Comparison of ENCODE assay signal across 10 mouse cellular contexts in the genomic region with DNA sequence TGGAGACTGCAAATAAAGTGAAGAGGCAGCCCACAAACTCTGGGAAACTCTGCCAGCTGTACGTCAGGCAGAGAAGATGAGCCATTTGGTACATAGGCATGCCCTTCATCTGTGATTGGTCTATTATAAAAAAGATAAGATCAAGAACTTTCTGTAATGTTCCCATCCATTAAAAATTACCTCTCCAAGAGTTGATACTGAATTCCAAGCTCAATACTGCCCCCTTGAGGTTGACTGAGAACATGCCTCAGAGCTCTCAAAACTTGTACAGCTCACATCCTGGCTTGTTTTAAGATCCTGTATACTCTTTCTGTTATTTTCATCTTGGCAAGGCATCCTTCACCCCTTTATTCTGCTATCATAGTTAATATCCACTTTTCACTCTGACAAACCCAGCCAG. TPM values are rescaled to one million over a fixed set of nuclear protein-coding genes. Genes with fewer than 3 reads are reported as not detected.
DNase-seq lines count a peak whose midpoint lies in the region; ATAC-seq and TF ChIP-seq lines count a peak whose summit lies in the region.
"Had no signal": no experiment of that assay in that cellular context is flagged by ENCODE, and none has a peak within 500 bp of the region (broad histone marks: within the 10 kb centered on the region; RNA-seq: fewer than 3 reads in every experiment).

No protein-coding gene starts in this region.

- no peaks in the 10 kb centered on the region for H3K36me3 ChIP-seq in ES-Bruce4 (ENCODE audit: control insufficient read depth, insufficient read depth, low read length, poor library complexity, severe bottlenecking)
- no peaks in the 10 kb centered on the region for H3K36me3 ChIP-seq in embryonic facial prominence, embryonic 11.5 days (replicated peaks; ENCODE audit: control insufficient read depth, insufficient read depth, low read depth, low read length)

- no peaks in the 10 kb centered on the region for H3K9me3 ChIP-seq in ES-Bruce4 (replicated peaks; ENCODE audit: control insufficient read depth, insufficient read depth, low read length, poor library complexity, severe bottlenecking)
- no peaks in the 10 kb centered on the region for H3K9me3 ChIP-seq in embryonic facial prominence, embryonic 11.5 days (replicated peaks; ENCODE audit: control insufficient read depth, low read length)

- no peak overlapping the region for H3K27ac ChIP-seq in ES-Bruce4 (ENCODE audit: insufficient read depth, low read length)
- H3K27ac ChIP-seq in embryonic facial prominence, embryonic 11.5 days (replicated peaks; ENCODE audit: low read depth, low read length) = no peak overlapping the region

- no peak for TF ChIP-seq POLR2A in ES-Bruce4 (IDR thresholded peaks at IDR 0.05; ENCODE audit: insufficient read depth, low read length)

- DNase-seq in cerebellum, adult 18-20 months = peak; percentile 1 to 2
- peak; percentile 5 to 55 for DNase-seq in layer of hippocampus, adult 18-20 months (ENCODE audit: low spot score in 2 of 2)
- DNase-seq in layer of hippocampus, adult 9-10 months (ENCODE audit: low spot score) = no peak
- peak; percentile 74 for DNase-seq in embryonic facial prominence, embryonic 11.5 days (ENCODE audit: low spot score)
- no peak for DNase-seq in gastrocnemius, postnatal 36 days

- no peak for TF ChIP-seq EP300 in ES-Bruce4 (IDR thresholded peaks at IDR 0.05; ENCODE audit: insufficient read depth, low read depth, low read length)

- H3K4me3 ChIP-seq in ES-Bruce4 (ENCODE audit: low read depth, low read length) = no peak overlapping the region
- no peak overlapping the region for H3K4me3 ChIP-seq in embryonic facial prominence, embryonic 11.5 days (ENCODE audit: low read depth, low read length)

- H3K4me2 ChIP-seq in embryonic facial prominence, embryonic 11.5 days (ENCODE audit: low read depth, low read length) = no peak overlapping the region

- no peaks in the 10 kb centered on the region for H3K27me3 ChIP-seq in ES-Bruce4 (ENCODE audit: control insufficient read depth, insufficient read depth, low read length, poor library complexity, severe bottlenecking)
- no peaks in the 10 kb centered on the region for H3K27me3 ChIP-seq in embryonic facial prominence, embryonic 11.5 days (ENCODE audit: control insufficient read depth, insufficient read depth, low read length)

- TF ChIP-seq CTCF in ES-Bruce4 (IDR thresholded peaks at IDR 0.05; ENCODE audit: low read depth, low read length) = peak; percentile 22

- 52% methylated on average over 1 of the region's 1 CpGs for WGBS in embryonic facial prominence, embryonic 11.5 days

- ATAC-seq in cerebellum, adult (ENCODE audit: insufficient number of reproducible peaks, low FRiP score, low TSS enrichment) = no peak
- no peak for ATAC-seq in embryonic facial prominence, embryonic 11.5 days (replicated peaks; ENCODE audit: insufficient number of reproducible peaks, low FRiP score, low TSS enrichment, low read depth)
- peak; percentile 64 for ATAC-seq in megakaryocyte progenitor cell, adult 5-6 weeks (replicated peaks; ENCODE audit: poor library complexity)

- no peaks in the 10 kb centered on the region for H3K4me1 ChIP-seq in ES-Bruce4 (ENCODE audit: control insufficient read depth, insufficient read depth, low read length)
- no peaks in the 10 kb centered on the region for H3K4me1 ChIP-seq in embryonic facial prominence, embryonic 11.5 days (ENCODE audit: control insufficient read depth, insufficient read depth, low read length)

- H3K9ac ChIP-seq in ES-Bruce4 (ENCODE audit: low read depth, poor library complexity, severe bottlenecking) = no peak overlapping the region
- H3K9ac ChIP-seq in embryonic facial prominence, embryonic 11.5 days (replicated peaks; ENCODE audit: low read length) = no peak overlapping the region

- intact Hi-C loops in gastrocnemius, postnatal 36 days (cut with DNase I) = no loop called here

RNA-seq across cellular contexts. Expression of gene Hbb-bt, which starts 6.9 kb away (rescaled TPM):
- total RNA-seq in layer of hippocampus, adult 18-20 months (2021) = 10 to 100 TPM; 26.0 to 31.8 TPM
- 1.2 and 2.2 TPM in 2 replicates for polyA plus RNA-seq in ES-Bruce4 (2011; ENCODE audit: insufficient read depth, insufficient read length, low read depth, missing spikeins)
- polyA plus RNA-seq in embryonic facial prominence, embryonic 11.5 days (2014; fragmentation: Nextera tagmentation; extraction: Ambion mirVana) = 629 and 683 TPM in 2 replicates
- total RNA-seq in megakaryocyte progenitor cell, adult 5-6 weeks (2015) = 16.9 and 36.5 TPM in 2 replicates
- 0.71 and 3.5 TPM in 2 replicates for total RNA-seq in megakaryocyte progenitor cell, adult 5-6 weeks (2017)
- 10 to 100 TPM; 28.4 to 35.6 TPM for total RNA-seq in gastrocnemius, postnatal 36 days (2021)

RNA-seq across cellular contexts. Expression of gene Olfr67, which starts 15.2 kb away (rescaled TPM):
- total RNA-seq in layer of hippocampus, adult 18-20 months (2021) = not detected
- polyA plus RNA-seq in ES-Bruce4 (2011; ENCODE audit: insufficient read depth, insufficient read length, low read depth, missing spikeins) = not detected in 2 replicates
- polyA plus RNA-seq in embryonic facial prominence, embryonic 11.5 days (2014; fragmentation: Nextera tagmentation; extraction: Ambion mirVana) = not detected in 2 replicates
- not detected in 2 replicates for total RNA-seq in megakaryocyte progenitor cell, adult 5-6 weeks (2015)
- total RNA-seq in megakaryocyte progenitor cell, adult 5-6 weeks (2017) = not detected in 2 replicates
- total RNA-seq in gastrocnemius, postnatal 36 days (2021) = not detected
- polyA plus RNA-seq: heart, embryonic 14.5 days; neural tube, embryonic 11.5 days had no signal

RNA-seq across cellular contexts. Expression of gene Hbb-bs, which starts 21.0 kb away (rescaled TPM):
- 100 to 1,000 TPM; 267 to 283 TPM for total RNA-seq in layer of hippocampus, adult 18-20 months (2021)
- polyA plus RNA-seq in ES-Bruce4 (2011; ENCODE audit: insufficient read depth, insufficient read length, low read depth, missing spikeins) = 3.5 TPM in 1 of 2 replicates, not detected in the other
- 224 and 252 TPM in 2 replicates for polyA plus RNA-seq in embryonic facial prominence, embryonic 11.5 days (2014; fragmentation: Nextera tagmentation; extraction: Ambion mirVana)
- total RNA-seq in megakaryocyte progenitor cell, adult 5-6 weeks (2015) = 25.1 and 66.9 TPM in 2 replicates
- 7.5 and 24.0 TPM in 2 replicates for total RNA-seq in megakaryocyte progenitor cell, adult 5-6 weeks (2017)
- total RNA-seq in gastrocnemius, postnatal 36 days (2021) = 100 to 1,000 TPM; 266 to 399 TPM

RNA-seq across cellular contexts. Expression of gene Olfr68, which starts 27.4 kb away (rescaled TPM):
- not detected for total RNA-seq in layer of hippocampus, adult 18-20 months (2021)
- not detected in 2 replicates for polyA plus RNA-seq in ES-Bruce4 (2011; ENCODE audit: insufficient read depth, insufficient read length, low read depth, missing spikeins)
- polyA plus RNA-seq in embryonic facial prominence, embryonic 11.5 days (2014; fragmentation: Nextera tagmentation; extraction: Ambion mirVana) = not detected in 2 replicates
- not detected in 2 replicates for total RNA-seq in megakaryocyte progenitor cell, adult 5-6 weeks (2015)
- total RNA-seq in megakaryocyte progenitor cell, adult 5-6 weeks (2017) = not detected in 2 replicates
- not detected for total RNA-seq in gastrocnemius, postnatal 36 days (2021)
- polyA plus RNA-seq: heart, embryonic 14.5 days; neural tube, embryonic 11.5 days had no signal

RNA-seq across cellular contexts. Expression of gene Hbb-bh2, which starts 33.5 kb away (rescaled TPM):
- not detected for total RNA-seq in layer of hippocampus, adult 18-20 months (2021)
- not detected in 2 replicates for polyA plus RNA-seq in ES-Bruce4 (2011; ENCODE audit: insufficient read depth, insufficient read length, low read depth, missing spikeins)
- polyA plus RNA-seq in embryonic facial prominence, embryonic 11.5 days (2014; fragmentation: Nextera tagmentation; extraction: Ambion mirVana) = not detected in 2 replicates
- not detected in 2 replicates for total RNA-seq in megakaryocyte progenitor cell, adult 5-6 weeks (2015)
- not detected in 2 replicates for total RNA-seq in megakaryocyte progenitor cell, adult 5-6 weeks (2017)
- total RNA-seq in gastrocnemius, postnatal 36 days (2021) = not detected
- polyA plus RNA-seq: heart, embryonic 14.5 days; neural tube, embryonic 11.5 days had no signal

Comparison
In these comparisons a context has a peak if more than half of its experiments do, and no peak if none do; other contexts are left out.
1. DNase-seq: peak in cerebellum, adult 18-20 months (2 of 2), layer of hippocampus, adult 18-20 months (2 of 2) and embryonic facial prominence, embryonic 11.5 days (single experiment); none in layer of hippocampus, adult 9-10 months (single experiment) and gastrocnemius, postnatal 36 days (0 of 2).